Mouse (Mus musculus) liver, postnatal 0 days (tissue): Measurements from ENCODE around the gene Inpp4b.

ENCODE experiments used
- CTCF ChIP-seq: sonication (generic); IDR thresholded peaks from 2 replicates; pipeline ENCODE4 v1.5.1; 2016; ENCODE audit warnings: antibody characterized with exemption, low read depth
- EP300 ChIP-seq: IDR thresholded peaks from 2 replicates; pipeline ENCODE4 v1.6.1; 2016; ENCODE audit warnings: antibody characterized with exemption, low read depth, mild to moderate bottlenecking

DNA sequence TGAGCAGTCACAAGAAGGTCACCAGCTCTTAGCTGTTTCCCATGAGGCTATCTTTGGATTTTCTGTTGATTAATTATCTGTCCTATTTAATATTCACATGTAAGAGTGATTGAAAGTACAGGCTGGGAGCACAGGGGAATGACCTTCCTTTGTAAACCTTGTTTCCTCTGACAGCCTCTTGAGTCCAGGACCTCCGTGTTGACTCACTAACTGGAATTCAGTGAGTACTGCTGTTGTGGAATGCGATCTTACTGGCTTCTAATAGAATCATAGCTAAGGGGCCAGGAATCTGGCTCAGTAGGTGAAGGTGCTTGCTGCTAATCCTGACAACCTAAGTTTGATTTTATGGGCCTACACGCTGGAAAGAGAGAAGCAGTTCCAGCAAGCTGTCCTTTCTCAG, 523.3 kb downstream of the Inpp4b start:
- TF ChIP-seq CTCF = no peak
- TF ChIP-seq EP300 = no peak
